Mouse (Mus musculus) spleen, postnatal 10 days (tissue): ENCODE results near the gene Scg3.
"Not testable (repeated sequence)": the region's sequence is repeated elsewhere in the genome, so short reads cannot be mapped to it uniquely, and the experiment has no call there.

Experiments
- DNase-seq, 2 experiments: peaks; one replicate each; pipeline ENCODE4 v3.0.0; 2021 to 2022; ENCODE audit warnings: low spot score in 2 of 2

Gene Scg3

GRCm38 (mm10) chr9:75625556-75626307 is 58.1 kb downstream of the Scg3 start, which contains the start of gene Lysmd2:
TSS of gene Lysmd2 (plus strand) at chr9:75625741.
- peak; percentile 11 to 32 for DNase-seq

- no peak for DNase-seq
Measured at GRCm38 (mm10) chr9:75624983-75625555, 58.8 kb downstream of the Scg3 start.

- no peak for DNase-seq
Measured at GRCm38 (mm10) chr9:75621428-75621827, 62.4 kb downstream of the Scg3 start.

- not testable (repeated sequence) for DNase-seq
Measured at GRCm38 (mm10) chr9:75619761-75620160, 64.1 kb downstream of the Scg3 start.

- DNase-seq: no peak
Measured at GRCm38 (mm10) chr9:75618836-75619400, 64.9 kb downstream of the Scg3 start.

GRCm38 (mm10) chr9:75616560-75616959 is 67.3 kb downstream of the Scg3 start:
- DNase-seq: no peak

GRCm38 (mm10) chr9:75610571-75611493 is 73.0 kb downstream of the Scg3 start, which contains the start of gene Tmod2:
TSS of gene Tmod2 (minus strand) at chr9:75611325.
- no peak for DNase-seq

- DNase-seq: no peak
Measured at GRCm38 (mm10) chr9:75609965-75610364, 73.9 kb downstream of the Scg3 start.

GRCm38 (mm10) chr9:75609505-75609904 is 74.4 kb downstream of the Scg3 start:
- DNase-seq: no peak

GRCm38 (mm10) chr9:75607496-75607895 is 76.4 kb downstream of the Scg3 start:
- DNase-seq: no peak

GRCm38 (mm10) chr9:75601510-75601909 is 82.3 kb downstream of the Scg3 start:
- no peak for DNase-seq

GRCm38 (mm10) chr9:75600166-75600934 is 83.5 kb downstream of the Scg3 start:
- DNase-seq: no peak

- DNase-seq: no peak
Measured at GRCm38 (mm10) chr9:75599191-75599841, 84.5 kb downstream of the Scg3 start.

- DNase-seq: no peak
Measured at GRCm38 (mm10) chr9:75597596-75597995, 86.3 kb downstream of the Scg3 start.

GRCm38 (mm10) chr9:75597036-75597435 is 86.8 kb downstream of the Scg3 start:
- DNase-seq: no peak

GRCm38 (mm10) chr9:75593481-75593880 is 90.4 kb downstream of the Scg3 start:
- no peak for DNase-seq
